Mouse (Mus musculus) adrenal gland, adult (tissue): ENCODE measurements around the gene Tspear.
"Not testable (repeated sequence)": the region's sequence is repeated elsewhere in the genome, so short reads cannot be mapped to it uniquely, and the experiment has no call there.

Source experiments
- DNase-seq, 2 experiments: peaks; one replicate each; pipeline ENCODE4 v3.0.0; 2022 to 2023; ENCODE audit warnings: low spot score in 1 of 2; ENCODE audit not compliant: inconsistent age in 2 of 2

The Tspear gene

DNA sequence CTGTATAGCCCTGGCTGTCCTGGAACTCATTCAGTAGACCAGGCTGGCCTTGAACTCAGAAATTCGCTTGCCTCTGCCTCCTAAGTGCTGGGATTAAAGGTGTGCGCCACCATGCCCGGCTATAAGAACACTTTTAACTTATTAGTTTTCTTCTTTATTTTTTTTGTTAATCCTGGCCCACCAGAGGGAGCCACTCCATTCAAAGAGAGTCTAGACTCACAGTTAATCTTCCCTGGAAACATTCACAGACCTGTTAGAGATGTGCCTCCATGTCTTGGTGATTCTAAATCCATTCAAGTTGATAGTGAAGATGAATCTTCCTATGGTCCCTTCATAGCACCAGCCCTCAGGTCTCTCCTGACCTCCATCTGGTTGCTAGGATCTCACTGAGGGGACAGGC is 23.5 kb downstream of the Tspear start:
- DNase-seq: no peak

DNA sequence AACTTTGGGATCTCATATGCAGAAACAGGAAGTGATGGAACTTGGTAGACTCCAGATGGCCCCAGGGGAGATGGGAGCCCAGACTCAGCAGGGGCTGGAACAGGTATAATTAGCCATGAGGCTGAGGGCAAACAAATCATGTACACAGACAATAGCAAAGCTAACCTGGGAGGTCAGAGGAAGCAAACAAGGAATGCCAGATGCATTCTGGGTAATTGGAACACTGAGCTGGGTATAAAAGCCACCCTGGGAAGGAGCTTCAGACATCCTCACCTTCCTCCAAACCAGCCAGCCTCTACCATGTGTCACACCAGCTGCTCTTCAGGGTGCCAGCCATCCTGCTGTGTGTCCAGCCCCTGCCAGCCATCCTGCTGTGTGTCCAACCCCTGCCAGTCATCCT is 24.8 kb downstream of the Tspear start, which contains the start of gene Gm10024:
Gene Gm10024 (plus strand): TSS at position 301 of the 400 bp plus-strand sequence.
- not testable (repeated sequence) for DNase-seq

DNA sequence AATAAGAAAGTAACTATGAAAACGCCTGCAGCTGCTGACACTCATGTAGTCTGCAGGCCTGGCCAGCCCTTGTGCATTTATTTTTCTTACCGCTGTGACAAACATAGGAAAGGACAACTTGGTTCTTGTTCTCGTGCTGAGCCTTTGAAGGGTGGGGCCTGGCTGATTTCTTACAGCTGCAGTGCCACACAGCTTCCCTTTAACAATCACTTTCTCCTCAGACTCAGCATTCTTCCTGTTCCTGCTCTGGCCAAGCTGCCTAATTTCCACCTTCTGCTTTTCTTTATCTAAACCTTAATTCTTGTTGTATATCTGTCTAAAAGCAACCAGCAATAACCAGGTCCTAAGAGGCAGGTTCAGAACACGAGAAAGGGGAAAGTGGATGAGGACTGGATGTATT is 27.4 kb downstream of the Tspear start:
- DNase-seq: no peak

DNA sequence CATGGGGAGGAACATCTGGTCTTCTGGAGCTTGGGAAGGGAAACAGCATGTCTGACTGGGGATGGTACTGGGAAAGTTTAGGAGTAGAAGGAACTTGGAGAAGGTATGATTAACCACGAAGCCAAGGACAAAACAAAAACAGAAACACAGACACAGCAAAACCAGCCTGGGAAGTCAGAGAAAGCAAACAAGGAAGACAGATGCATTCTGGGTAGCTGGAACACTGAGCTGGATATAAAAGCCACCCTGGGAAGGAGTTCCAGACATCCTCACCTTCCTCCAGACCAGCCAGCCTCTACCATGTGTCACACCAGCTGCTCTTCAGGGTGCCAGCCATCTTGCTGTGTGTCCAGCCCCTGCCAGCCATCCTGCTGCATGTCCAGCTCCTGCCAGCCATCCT is 29.1 kb downstream of the Tspear start, which contains the start of gene Gm10142:
Gene Gm10142 (plus strand): TSS at position 301 of the 400 bp plus-strand sequence.
- no peak for DNase-seq

DNA sequence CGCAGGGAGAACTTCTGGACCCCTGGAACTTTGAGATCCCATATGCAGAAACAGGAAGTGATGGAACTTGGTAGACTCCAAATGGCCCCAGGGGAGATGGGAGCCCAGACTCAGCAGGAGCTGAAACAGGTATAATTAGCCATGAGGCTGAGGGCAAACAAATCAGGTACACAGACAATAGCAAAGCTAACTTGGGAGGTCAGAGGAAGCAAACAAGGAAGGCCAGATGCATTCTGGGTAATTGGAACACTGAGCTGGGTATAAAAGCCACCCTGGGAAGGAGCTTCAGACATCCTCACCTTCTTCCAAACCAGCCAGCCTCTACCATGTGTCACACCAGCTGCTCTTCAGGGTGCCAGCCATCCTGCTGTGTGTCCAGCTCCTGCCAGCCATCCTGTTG is 33.9 kb downstream of the Tspear start, which contains the start of gene Krtap12-1:
Gene Krtap12-1 (plus strand): TSS at position 301 of the 400 bp plus-strand sequence.
- DNase-seq: not testable (repeated sequence)

DNA sequence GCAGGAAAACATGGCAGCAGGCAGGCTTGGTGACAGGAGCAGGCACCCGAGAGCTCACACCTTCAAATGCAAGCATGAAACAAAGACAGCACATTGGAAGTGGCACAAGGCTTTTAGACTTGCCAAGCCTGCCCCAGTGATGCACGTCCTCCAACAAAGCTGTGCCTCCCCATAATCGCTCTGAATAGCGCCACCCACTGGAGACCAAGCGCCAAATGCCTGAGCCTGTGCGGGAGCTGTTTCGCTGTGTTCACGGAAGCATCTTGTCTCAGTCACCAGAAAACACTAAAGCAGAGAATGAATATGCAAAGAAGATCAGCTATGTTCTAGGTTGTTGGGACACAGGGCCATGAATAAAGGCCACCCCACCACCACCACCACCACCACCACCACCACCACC is 38.5 kb downstream of the Tspear start:
- DNase-seq: no peak

DNA sequence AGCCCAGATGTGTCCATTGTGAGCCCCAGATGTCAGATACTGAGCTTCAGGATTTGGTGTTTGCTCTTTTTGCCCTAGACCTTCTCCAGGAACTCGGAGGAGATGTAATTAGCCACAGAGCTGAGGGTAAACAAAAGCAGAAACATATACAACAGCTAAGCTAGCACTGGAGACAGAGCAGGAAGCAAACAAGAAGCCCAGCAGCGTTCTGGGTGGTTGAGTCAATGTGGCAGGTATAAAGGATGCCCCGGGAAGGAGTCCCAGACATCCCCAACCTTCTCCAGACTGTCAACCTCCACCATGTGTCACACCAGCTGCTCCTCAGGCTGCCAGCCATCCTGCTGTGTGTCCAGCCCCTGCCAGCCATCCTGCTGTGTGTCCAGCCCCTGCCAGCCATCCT is 39.8 kb downstream of the Tspear start, which contains the start of gene Gm10100:
Gene Gm10100 (plus strand): TSS at position 301 of the 400 bp plus-strand sequence.
- no peak for DNase-seq

DNA sequence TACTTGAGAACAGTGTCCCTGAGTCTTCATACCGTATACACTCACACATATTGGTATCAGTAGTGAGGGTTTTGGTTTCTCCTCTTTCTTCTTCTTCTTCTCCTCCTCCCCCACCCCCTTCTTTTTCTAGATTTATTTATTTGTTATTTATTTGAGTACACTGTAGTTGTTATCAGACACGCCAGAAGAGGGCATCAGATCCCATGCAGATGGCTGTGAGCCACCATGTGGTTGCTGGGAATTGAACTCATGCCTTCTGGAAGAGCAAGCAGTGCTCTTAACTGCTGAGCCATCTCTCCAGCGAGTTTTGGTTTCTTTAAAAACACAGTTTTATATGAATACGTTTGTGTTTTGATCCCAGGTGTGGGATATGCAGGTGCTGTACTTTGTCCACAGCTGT is 41.9 kb downstream of the Tspear start:
- DNase-seq: peak in 1 of 2 experiments; percentile 41

DNA sequence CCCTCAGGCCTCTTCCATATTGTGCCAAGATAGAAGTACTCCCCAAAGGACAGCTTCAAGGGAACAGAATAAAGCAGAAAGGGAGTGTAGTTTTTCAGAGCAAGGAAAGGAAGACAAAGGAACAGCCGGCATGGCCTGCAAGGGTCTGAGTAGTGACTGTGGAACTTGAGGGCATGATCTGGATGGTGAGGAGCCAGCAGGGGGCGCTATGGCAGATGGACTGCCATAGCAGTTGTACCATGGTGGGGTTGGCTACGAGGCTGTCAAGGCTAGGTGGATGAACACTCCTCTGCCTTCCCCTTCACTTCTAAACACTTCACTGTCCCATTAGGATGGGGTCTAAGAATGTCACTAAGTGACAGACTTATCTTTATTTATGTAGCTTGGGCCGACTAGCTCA is 42.9 kb downstream of the Tspear start:
- DNase-seq: peak; percentile 13 to 46

DNA sequence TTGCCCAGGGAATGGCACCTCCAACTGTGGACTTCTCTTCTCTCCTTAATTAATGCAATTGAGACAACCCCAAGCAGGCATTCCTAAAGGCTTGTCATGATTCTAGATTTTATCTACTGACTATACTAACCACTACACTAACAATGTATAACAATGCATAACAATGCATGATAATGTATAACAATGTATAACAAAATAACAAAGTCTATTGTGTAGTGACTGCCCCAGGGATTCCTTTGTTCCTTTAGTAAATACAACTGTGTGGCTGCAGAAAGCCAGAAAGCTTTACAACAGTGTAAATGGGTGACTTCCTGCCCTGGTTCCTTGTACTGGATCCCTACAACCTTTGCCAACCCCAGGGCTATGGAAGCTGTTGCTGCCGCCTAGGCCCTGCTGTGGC is 49.6 kb downstream of the Tspear start:
- DNase-seq: no peak

DNA sequence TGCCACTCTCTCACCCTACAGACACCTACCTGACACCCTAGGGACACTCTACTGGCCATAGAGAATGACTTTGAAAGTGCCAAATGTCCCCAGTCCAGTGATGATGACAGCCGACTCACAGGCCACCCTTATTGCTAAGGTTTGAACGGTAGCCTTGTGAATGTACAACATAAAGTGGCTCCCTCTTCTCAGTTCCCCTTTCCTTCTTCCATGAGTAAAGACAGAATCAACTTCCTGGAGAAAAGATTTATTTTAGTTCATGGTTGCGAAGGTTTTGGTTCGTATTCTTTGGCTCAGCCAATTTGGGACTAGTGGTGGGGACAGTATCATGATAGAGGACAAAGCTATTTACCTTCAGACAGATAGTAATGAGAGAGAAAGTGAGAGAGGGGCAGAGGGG is 52.6 kb downstream of the Tspear start:
- DNase-seq: no peak

DNA sequence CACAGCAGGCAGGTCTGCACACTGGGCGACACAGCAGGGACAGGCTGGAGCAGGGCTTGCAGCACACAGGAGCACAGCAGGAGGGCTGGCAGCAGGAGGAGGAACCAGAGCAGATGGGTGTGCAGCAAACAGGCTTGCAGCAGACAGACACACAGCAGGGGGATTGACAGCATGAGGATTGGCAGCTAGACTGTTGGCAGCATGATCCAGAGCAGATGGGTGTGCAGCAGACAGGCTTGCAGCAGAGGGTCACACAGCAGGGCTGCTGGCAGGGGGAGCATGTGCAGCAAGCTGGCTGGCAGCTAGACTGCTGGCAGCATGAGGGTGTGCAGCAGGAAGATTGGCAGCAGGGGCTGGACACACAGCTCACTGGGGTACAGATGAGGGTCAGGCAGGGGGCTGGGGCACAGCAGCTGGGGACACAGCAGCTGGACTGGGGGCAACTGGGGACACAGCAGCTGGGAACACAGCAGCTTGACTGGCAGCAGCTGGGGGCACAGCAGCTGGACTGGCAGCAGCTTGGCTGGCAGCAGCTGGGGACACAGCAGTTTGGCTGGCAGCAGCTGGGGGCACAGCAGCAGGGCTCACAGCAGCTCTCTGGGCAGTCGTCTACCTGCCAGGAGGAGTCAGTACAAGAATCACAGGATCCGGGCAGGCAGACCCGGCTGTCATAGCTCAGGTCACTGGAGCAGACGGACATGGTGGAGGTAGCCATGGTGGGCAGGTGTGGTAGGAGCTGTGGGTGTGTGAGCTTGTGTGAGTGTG is 55.7 kb downstream of the Tspear start, which contains the start of gene Gm18596:
Gene Gm18596 (minus strand): TSS at position 715 of the 765 bp plus-strand sequence.
- not testable (repeated sequence) for DNase-seq

DNA sequence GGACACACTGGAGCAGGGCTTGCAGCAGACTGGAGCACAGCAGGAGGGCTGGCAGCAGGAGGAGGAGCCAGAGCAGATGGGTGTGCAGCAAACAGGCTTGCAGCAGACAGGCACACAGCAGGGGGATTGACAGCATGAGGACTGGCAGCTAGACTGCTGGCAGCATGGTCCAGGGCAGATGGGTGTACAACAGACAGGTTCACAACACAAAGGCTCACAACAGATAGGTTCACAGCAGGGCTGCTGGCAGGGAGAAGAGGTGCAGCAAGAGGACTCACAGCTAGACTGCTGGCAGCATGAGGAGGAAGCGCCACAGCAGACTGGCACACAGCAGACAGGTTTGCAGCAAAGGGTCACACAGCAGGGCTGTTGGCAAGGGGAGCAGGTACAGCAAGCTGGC is 64.3 kb downstream of the Tspear start:
- DNase-seq: not testable (repeated sequence)

DNA sequence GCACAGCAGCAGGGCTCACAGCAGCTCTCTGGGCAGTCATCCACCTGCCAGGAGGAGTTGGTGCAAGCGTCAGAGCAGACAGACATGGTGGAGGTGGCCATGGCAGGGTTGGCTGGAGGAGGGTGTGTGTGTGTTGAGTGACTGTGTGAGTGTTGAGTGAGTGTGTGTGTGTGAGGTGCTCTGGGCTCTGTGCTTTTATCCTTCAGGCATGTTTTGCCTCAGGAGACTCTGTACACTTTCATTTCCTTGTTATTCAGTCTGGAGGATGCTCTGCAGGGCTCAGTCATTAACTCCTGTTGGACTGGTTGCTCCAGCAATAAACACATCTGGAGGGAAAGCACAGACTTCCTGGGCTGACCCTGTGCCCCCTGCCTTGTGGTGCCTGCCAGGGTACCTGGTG is 64.9 kb downstream of the Tspear start, which contains the start of gene Gm9736:
Gene Gm9736 (minus strand): TSS at position 101 of the 400 bp plus-strand sequence.
- not testable (repeated sequence) for DNase-seq

DNA sequence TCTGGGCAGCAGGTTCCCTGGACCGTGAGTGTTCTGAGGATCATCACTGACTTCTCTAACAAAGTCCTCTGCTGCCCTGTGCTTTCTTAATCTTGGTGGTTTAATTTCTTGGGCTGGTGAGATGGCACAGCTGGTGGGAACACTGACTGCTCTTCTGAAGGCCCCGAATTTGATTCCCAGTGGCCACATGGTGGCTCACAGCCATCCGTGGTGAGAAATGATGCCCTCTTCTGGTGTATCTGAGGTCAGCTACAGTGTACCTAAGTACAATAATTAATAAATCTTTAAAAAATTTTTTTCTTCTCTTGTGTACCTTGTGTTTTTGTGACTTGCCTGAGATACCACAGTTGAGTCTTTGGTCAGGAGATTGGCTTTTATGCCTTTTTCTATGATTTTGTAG is 65.9 kb downstream of the Tspear start:
- not testable (repeated sequence) for DNase-seq

DNA sequence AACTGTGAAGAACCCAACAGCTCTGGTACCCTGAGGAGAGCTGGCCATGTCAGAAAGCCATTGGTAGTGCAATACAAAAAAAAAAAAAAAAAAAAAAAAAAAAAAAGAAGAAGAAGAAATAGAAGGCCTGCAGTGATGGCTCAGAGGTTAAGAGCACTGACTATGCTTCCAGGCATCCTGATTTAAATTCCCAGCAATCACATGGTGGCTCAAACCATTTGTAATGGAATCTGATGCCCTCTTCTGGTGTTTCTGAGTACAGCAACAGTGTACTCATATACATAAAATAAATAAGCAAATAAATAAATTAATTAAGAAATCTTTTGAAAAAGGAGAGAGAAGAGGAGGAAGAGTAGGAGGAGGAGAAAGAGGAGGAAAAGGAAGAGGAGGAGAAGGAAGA is 67.1 kb downstream of the Tspear start:
- DNase-seq: no peak

DNA sequence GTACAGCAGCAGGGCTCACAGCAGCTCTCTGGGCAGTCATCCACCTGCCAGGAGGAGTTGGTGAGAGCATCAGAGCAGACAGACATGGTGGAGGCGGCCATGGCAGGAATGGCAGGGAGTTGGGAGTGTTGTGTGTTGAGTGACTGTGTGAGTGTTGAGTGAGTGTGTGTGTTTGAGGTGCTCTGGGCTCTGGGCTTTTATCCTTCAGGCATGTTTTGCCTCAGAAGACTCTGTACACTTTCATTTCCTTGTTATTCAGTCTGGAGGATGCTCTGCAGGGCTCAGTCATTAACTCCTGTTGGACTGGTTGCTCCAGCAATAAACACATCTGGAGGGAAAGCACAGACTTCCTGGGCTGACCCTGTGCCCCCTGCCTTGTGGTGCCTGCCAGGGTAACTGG is 73.2 kb downstream of the Tspear start, which contains the start of gene Gm3233:
Gene Gm3233 (minus strand): TSS at position 101 of the 400 bp plus-strand sequence.
- not testable (repeated sequence) for DNase-seq

DNA sequence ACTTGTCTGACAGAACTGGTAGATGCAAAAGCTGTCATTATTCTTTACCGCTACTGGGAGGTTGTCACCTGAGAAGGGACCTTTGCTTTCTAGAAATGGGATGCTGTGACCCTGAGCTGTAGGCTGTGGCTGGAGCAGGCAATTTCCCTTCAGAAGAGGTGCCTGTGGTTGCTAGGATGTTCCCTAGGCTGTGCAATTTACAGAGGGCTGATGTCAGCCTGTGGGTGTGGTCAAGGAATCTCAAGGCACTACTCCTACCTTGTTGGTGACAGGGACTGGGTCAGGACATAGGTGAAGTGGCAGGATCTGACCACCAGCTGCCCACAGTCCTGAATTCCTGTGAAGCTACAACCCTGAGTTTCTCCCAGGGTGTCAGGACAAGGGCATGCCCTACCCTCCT is 83.4 kb downstream of the Tspear start:
- DNase-seq: no peak

DNA sequence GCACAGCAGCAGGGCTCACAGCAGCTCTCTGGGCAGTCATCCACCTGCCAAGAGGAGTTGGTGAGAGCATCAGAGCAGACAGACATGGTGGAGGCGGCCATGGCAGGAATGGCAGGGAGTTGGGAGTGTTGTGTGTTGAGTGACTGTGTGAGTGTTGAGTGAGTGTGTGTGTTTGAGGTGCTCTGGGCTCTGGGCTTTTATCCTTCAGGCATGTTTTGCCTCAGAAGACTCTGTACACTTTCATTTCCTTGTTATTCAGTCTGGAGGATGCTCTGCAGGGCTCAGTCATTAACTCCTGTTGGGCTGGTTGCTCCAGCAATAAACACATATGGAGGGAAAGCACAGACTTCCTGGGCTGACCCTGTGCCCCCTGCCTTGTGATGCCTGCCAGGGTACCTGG is 84.9 kb downstream of the Tspear start, which contains the start of gene Gm3238:
Gene Gm3238 (minus strand): TSS at position 101 of the 400 bp plus-strand sequence.
- DNase-seq: not testable (repeated sequence)

DNA sequence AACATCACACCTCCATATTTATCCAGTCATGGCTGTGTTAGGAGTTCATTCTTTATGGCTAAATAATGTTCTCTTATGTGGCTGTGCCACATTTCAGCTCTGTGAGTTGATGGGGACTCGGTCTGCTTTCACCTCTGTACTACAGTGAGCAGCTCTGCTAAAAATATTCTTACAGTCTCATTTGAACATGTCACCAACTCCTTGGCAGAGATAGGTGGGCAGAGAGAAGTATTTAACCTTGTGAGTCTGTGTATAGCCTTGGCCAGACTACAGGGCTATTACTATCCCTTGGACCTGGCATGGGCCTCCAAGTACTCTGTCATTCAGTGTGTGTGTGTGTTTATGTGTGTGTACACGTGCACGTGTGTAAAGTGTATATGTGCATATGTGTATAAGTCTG is 85.8 kb downstream of the Tspear start:
- not testable (repeated sequence) for DNase-seq

DNA sequence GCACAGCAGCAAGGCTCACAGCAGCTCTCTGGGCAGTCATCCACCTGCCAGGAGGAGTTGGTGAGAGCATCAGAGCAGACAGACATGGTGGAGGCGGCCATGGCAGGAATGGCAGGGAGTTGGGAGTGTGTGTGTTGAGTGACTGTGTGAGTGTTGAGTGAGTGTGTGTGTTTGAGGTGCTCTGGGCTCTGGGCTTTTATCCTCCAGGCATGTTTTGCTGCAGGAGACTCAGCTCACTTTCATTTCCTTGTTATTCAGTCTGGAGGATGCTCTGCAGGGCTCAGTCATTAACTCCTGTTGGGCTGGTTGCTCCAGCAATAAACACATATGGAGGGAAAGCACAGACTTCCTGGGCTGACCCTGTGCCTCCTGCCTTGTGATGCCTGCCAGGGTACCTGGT is 90.5 kb downstream of the Tspear start, which contains the start of gene Gm7138:
Gene Gm7138 (minus strand): TSS at position 101 of the 400 bp plus-strand sequence.
- not testable (repeated sequence) for DNase-seq

DNA sequence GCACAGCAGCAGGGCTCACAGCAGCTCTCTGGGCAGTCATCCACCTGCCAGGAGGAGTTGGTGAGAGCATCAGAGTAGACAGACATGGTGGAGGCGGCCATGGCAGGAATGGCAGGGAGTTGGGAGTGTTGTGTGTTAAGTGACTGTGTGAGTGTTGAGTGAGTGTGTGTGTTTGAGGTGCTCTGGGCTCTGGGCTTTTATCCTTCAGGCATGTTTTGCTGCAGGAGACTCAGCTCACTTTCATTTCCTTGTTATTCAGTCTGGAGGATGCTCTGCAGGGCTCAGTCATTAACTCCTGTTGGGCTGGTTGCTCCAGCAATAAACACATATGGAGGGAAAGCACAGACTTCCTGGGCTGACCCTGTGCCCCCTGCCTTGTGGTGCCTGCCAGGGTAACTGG is 96.1 kb downstream of the Tspear start, which contains the start of gene Gm3250:
Gene Gm3250 (minus strand): TSS at position 101 of the 400 bp plus-strand sequence.
- not testable (repeated sequence) for DNase-seq
